Mouse (Mus musculus): ENCODE results near the gene Edem2.

GRCm38 (mm10) chr2:155663097-155663496 lies 66.2 kb downstream of the Edem2 start:
- TF ChIP-seq CTCF (conservative IDR thresholded peaks at IDR 0.05; ENCODE audit: insufficient read depth, insufficient read length, low read depth, low read length) (peak; percentile 68), POLR2A (IDR thresholded peaks at IDR 0.05; ENCODE audit: low read depth, low read length) (no peak)

Measured in kidney, adult 2 months (tissue).